Mouse (Mus musculus) megakaryocyte, embryonic 14.5 days (primary cell): ENCODE measurements around the gene Gabra3.

Experiments
- FLI1 ChIP-seq: IDR thresholded peaks from 2 replicates; pipeline ENCODE4 v1.6.1; 2012; ENCODE audit warnings: low read length, inconsistent platforms, mixed read lengths
- GATA1 ChIP-seq: IDR thresholded peaks from 3 replicates; pipeline ENCODE4 v1.6.1; 2012; ENCODE audit warnings: mixed read lengths, low read length, inconsistent platforms, borderline replicate concordance

GRCm38 (mm10) chrX:72655381-72655780 lies 1.3 kb downstream of the Gabra3 start:
- TF ChIP-seq FLI1: no peak
- TF ChIP-seq GATA1: no peak
